Mouse (Mus musculus): ENCODE measurements around the gene Lrp3.

The Lrp3 gene

DNA sequence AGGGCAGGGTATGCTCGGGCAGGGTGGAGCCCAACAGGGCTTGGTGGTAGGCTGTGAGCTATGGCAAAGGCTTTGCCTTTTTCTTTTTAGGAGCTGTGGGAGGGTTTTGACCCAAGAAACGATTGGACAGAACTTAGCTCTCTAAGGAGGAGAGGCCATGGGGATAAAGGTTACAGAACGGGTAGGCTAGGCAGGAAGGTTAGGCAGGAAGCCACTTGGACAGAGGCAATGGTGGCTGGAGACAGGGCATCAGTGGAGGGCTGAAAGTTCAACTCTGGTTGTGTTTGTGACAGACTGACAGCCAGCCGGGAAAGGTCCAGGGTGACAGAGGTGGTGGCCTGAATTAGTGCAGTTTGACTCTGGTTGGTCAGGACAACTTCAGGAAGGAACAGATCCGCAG, 25.6 kb downstream of the Lrp3 start:
- DNase-seq (ENCODE audit: low read depth, low spot score), result no peak

DNA sequence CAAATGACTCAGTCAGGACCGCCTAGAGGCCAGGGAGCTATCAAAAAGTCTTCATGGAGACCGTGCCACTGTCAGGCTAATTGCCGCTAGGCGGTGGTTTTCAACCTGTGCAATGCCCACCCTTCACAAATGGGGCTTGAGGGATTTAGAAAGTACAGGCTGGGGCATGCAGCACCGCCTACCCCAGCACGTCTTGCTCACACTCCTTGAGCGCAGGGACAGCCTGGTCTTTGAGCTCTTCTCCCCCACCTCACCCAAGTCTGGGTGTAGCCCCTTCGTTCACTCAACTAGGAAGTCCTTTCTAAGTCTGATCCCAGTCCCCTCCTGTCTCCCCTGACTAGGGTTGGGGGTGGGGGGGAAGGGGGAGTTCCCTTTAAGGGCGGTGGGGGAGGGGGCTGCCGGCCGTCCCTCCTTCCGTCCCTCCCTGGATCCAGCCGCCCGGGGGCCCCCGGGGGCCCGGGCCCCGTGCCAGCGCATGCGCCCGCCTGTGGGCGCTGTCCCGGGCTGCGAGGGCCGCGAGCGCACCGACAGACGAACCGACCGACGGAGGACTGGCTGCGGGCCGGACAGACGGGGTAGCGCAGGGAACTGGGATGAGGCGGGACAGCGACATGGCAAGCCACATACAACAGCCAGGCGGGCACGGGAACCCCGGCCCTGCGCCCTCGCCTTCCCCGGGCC, 29.3 kb downstream of the Lrp3 start, which contains the start of gene Slc7a10:
TSS of gene Slc7a10 (plus strand) at position 497 of the 681 bp plus-strand sequence.
- no peak for DNase-seq (ENCODE audit: low read depth, low spot score)

DNA sequence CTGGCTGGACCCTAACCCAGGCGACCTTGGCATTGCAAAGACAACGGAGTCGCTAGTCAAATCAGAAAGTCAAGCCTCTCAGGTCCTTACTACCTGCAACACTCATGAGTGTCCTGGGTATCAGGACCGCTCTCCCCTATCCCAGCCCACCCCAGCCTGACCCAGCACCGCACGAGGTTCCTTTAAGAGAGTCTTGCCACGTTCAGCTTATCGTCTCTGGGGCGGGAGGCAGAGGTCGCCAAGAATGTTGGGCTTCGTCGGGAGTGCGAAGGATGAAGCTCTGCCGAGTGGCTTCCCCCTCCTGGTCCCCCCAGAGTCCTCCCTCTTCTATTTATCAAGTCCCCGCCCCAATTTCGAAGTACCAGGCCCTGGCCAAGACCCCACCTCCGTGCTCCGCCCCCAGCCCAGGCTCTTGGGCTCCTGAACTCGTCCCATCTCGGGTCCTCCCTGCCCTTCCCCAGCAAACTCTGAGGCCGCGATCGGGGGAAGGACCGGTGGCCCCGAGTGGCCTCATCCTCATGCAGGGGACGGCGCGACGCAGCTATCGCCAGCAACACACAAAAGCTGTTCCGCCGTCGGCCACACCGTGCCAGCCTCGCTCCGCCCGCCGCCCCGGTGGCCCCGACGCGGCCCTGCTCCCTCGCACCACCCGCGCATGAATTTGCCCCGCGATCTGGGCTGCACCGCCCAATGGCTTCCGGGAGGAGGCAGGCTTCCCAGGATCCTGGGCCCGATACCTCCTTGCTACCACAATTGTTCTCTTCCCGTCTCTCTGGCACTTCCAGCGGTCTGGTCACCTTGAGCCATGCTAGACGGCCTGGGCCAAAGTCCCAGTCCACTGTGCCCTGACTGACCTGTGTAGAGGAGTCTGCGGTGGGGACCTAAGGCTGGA, 30.2 kb downstream of the Lrp3 start:
- peak; percentile 34 for DNase-seq (ENCODE audit: low read depth, low spot score)

DNA sequence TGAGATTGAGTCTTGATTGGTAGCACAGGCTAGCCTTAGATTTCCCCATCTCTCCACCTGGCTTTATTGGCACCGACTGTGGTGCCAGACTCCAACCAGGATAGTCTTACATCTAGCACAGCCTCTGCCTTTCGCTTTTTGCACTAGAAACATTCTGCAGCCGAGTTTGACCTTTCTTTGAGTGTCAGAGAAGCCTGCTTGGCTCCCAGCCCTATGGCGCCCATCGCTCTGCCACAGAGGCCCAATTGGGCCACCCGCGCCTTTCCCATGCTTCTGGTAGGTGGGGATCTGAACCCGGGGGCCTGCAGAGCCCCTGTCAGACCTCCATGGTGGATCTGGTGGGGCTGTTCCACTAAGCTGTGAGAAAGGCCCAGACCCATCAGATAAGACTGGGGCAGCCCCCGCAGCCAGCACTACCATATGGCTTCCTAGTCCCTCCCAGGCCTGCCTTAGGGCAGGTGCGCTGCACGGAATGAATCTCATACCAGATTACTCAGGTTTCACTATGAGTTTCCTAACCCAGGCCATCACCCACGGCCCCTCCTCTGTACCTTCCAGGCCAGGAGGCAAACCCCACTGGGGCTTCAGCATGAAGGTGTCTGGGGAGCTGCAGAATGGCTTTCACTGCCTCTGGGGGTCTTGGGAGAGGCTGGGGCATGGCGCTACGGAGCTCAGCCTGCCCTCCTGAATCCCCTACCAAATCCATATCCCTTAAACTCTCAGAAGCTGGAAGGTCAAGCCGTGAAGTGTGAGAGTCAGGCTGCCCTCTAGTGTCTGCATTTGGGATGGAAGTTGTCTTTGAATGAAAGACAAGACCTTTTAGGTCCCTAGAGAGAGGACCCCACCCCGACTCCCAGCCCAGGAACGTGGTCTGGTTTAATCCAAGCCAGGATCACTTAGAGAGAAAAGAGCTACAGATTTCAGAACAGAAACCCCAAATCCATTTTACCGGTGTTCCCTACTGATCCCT, 38.6 kb downstream of the Lrp3 start:
- peak; percentile 53 for DNase-seq (ENCODE audit: low read depth, low spot score)

DNA sequence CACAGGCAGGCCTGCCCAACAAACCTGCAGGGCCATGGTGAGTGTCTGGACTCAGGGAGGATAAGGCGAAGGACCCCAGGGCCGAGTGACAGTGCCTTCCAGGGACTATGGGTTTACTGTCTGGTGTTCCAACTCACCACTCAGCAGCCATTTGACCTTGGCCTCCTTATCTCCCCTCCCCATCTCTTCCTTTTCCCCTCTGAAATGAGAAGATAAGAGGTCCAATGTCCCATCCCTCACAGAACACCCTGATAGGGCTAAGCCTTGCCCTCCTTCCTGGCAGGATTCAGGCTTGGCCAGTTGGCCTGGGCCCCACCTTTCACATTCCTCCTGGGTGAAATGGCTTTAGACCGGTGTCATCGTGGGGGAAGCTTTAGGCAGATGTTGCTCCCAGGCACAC, 39.8 kb downstream of the Lrp3 start:
- no peak for DNase-seq (ENCODE audit: low read depth, low spot score)

DNA sequence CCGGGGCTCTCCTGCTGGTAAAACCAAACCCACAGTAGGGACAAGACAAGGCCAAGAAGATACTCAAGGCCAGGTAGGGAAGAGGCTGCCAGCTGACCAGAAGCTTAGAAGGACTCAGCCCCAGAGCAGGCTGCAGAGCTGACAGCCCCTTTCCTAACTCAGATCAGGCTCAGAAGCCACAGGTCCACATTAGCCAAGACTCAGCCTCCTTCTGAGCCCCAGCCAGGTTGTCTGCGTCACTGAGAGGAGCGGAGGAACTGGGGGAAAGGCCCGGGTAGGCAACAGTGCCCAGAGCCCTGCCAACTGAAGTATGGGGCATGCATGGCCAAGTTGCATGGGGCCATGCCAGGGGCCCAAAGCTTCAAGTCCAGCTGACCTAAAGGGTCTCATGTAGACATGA, 42.8 kb downstream of the Lrp3 start:
- DNase-seq (ENCODE audit: low read depth, low spot score), result no peak

DNA sequence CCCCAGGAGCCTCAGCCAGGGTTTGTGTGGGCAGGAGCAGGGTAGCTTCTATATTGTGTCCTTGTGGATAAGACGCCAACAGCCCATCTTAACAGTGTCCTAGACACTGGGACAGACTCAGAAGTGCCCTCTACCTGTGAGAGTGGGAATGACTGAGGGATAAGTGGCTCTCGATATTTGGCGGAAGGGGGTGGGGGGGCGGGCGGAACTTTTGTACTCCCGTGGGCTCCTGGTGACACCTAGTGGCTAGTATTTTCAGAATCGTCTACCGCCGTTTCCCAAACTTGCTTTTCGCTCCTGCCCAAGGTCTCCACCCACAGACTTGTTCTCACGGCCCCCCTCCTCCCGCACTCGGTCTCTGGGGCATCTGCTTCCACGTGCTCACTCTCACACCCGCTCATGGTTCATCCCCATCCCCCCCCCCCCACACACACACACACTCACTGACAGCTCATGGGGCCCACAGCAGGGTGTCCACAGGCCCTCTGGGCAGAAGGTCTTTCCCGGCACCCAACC, 43.4 kb downstream of the Lrp3 start:
- DNase-seq (ENCODE audit: low read depth, low spot score), result peak; percentile 92

DNA sequence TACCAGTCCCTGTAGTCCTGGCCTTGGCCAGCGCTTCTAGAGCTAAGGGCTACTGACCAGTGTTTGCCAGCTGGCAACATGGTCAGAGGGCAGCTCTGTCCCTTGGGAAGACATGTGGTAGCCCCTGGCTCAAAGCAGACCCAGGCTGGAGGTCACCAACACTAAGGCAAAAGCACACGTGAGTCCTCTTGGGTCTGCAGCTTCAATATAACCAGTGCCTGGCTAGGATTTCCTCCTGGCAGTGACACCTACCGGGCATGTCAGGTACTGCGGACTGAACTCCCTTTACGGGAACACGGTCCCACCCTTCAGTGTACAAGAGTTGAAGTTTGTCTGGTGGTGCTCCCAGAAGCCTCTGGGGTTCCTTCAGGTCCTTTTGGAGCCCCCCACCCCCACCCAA, 46.0 kb downstream of the Lrp3 start:
- peak; percentile 87 for DNase-seq (ENCODE audit: low read depth, low spot score)

DNA sequence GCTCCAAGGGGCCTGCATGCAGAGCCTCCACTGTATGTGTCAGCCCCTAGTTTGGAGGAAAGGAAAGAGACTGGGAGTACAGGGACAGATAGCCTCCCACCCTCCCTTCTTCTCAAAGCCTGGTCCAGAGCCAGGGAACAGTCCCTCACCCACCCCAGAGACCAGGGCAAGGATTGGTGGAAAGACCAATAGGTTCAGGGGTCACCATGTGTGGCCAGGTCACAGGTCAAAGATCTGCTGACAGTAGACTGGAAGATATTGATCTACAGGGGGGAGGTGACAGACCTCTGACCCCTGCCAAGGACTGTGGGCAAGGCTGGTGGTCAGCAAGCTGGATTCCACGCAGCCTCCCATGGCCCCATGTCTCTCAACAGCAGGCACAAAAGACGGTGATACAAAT, 47.4 kb downstream of the Lrp3 start:
- DNase-seq (ENCODE audit: low read depth, low spot score), result no peak

DNA sequence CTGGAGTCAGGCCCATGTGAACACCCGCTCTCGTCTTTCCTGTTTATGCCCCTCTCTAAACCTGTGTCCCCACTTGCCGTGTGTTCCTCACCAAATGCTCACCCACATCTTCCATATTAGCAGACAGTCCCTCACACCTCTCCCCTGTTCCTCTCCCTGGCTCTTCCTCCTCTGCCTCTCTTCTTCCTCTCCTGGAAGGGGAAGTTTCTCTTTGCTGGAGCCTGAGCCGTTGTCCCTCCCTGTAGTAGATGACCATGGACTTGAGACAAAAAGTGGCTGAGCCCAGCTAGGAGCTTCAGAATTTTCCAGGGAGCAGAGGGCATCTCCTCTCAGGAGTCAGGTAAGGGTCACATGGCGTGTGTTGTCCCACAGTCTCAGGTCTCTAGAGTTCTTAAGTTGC, 48.3 kb downstream of the Lrp3 start:
- DNase-seq (ENCODE audit: low read depth, low spot score), result no peak

DNA sequence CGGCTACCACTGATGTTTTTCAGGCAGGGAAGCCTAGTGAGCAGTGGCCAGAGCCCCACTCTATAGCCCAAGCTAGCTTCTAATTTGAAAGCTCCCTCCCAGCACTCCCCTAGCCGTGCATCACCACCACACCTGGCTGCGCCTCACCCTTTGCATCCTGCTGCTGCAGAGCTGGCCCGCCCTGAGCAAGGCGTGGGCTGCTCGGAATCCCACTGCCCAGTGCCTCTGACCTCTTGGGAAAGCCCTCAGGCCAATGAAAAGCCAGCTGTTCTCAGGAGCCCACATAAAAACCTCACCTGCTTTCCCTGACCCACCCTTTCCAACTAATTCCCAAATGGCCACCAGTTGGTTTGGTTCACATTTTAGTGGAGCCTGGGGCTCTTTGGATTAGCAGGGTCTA, 51.2 kb downstream of the Lrp3 start:
- no peak for DNase-seq (ENCODE audit: low read depth, low spot score)

DNA sequence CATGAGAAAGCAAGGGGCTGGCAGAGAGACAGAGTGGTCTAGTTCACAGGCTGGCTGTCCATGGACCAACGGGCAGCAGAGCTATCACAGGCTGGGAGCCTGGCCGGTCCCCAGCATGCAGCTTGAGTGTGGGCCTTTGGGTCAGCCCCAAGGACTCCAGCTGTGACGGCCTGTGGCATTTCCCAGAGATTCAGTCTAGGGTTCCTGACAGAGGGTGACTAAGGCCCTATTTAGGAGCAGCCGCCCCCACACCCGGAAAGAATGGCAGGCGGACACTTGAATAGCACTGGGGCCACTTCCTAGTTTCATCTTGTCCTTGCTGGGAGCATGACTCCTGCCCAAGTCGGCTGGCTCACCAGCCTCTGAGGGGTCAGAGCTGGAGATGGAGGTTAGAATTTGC, 51.7 kb downstream of the Lrp3 start:
- DNase-seq (ENCODE audit: low read depth, low spot score), result no peak

DNA sequence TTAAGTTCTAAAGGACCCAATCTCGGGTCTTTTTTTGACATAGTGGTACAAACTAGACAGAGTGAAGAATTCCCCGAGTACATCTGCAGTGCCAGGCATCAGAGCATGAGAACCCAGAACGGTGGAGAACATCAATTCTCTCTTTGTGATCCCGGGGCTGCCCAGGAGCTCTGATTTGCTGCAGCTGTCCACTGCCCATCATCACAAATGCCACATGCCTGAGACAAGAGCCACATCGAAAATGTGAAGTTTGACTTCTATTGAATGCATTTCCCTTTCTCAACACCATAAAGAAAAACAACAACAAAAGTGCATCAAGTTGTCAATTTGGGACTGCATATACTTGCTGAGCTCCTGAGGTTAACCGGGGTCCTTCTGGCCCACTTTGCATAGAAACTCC, 52.9 kb downstream of the Lrp3 start:
- no peak for DNase-seq (ENCODE audit: low read depth, low spot score)

DNA sequence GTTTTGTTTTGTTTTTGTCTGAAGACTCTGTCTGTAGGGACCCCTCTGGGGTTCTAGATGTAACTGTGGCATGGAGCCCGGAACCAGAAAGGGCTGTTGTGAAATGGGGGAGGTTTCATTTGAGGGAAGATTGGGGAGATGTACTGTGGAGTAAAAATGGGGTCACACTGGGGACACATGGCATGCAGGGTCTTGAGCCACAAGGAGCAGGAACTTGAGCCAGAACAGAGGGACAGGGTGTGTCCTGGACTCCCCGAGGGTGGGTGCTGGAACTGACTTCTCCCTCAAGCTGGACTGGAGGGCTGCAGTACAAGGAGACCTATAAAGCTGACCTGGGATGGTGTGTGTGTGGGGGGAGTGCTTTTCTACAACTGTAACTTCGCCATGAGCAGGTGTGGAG, 57.8 kb downstream of the Lrp3 start:
- DNase-seq (ENCODE audit: low read depth, low spot score), result no peak

DNA sequence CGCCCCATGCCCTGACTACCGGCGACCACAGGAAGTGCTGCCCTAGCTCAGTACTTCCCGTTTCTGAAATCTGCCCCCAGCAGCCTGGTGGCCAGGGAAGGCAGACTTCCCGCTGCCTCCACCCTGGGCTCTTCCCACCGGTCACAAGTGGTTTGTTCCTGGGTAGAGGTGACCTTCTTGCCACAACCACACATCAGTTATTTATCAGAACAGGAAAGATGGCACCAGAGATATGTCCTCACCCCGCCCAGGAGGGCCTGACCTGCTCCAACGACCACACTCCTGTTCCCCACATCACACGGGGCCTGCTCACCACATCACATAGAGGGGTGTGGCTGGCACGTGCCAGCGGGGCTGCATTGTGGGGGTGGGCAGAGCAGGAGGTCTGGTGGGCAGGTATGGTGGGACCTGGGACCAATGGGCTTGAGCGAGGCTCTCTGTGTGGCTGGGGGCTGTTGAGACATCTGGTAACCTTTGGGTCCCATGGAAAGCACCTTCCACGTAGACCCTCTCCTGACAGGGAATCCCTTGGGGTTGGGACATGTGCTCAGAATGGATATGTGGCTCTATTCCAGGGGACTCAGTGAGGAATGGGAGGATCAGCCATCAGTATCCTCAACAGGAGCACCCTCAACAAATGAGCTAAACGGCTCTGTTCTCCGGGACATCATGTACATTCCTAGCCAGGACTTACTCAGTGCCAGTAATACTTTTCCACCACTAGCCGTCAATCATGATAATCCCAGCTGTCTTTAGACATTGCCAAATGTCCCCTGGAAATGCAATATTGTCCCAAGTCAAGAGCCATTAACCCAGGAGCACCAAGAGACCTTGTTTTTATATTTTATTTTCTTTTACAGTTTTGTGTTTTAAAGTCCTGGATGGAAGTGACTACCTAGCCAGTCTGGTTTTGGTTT, 58.5 kb downstream of the Lrp3 start:
- no peak for DNase-seq (ENCODE audit: low read depth, low spot score)

DNA sequence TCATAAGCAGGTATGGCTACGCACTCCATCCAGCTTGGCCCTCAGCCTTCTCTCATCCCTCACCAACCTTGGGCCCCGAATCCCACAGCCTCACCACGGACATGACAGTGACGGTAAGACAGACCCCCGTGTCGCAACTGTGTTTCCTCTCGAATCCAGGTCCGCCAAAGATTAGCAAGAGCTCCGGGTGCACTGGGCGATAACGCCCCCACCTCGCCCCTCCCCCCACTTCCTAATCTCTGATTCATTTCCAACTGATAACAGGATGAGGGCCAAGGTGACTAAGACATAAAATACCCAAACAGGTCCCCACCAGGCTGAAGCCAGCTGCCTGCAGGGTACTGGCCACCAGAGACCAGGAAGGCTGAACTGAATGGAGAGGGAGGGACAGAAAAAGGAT, 60.8 kb downstream of the Lrp3 start:
- DNase-seq (ENCODE audit: low read depth, low spot score), result no peak

DNA sequence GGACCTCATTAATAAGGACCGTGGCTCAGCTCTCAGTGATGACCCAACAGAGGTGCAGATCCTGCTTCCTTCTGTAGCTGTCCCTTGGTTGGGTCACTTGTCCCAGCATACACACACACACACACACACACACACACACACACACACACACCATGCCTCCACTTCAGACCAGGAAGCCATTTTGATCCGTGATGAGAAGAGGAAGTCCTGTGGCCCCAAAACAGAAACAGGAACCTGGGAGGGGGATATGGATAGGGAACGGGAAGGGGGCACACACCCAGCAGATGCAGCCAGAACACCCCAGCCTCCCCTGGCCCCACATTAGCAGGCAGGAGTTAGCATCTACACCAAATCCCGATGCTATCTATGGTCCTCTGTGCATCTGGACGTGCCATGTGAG, 64.4 kb downstream of the Lrp3 start:
- no peak for DNase-seq (ENCODE audit: low read depth, low spot score)
